Mouse (Mus musculus): ENCODE measurements at regions not wholly inside any gene's neighbourhood (a gene's known extent, or its start where the extent isn't known, plus 50 kb on each side); places are given as distances from the start of the nearest gene placed in this dataset.

- ATAC-seq = peak; percentile 52; the same call in 1 of the 2 replicates
- no peaks in the 10 kb centered on the region for H3K9me3 ChIP-seq (ENCODE audit: control insufficient read depth, low read length)
- H3K27me3 ChIP-seq (replicated peaks; ENCODE audit: control insufficient read depth, insufficient read depth, low read length) = no peaks in the 10 kb centered on the region
- H3K4me1 ChIP-seq (replicated peaks; ENCODE audit: control insufficient read depth, insufficient read depth, low read length) = no peaks in the 10 kb centered on the region
- no peaks in the 10 kb centered on the region for H3K36me3 ChIP-seq (ENCODE audit: control insufficient read depth, insufficient read depth)
- no peak overlapping the region for H3K4me2 ChIP-seq (ENCODE audit: low read length)
- 21% methylated on average over 7 of the region's 7 CpGs for WGBS
- no peak overlapping the region for H3K4me3 ChIP-seq (replicated peaks; ENCODE audit: low read length)
- no peak overlapping the region for H3K9ac ChIP-seq (replicated peaks; ENCODE audit: low read depth, low read length)
- no peak overlapping the region for H3K27ac ChIP-seq (ENCODE audit: low read length)
Measured at GRCm38 (mm10) chr11:64846577-64847147, 132.2 kb upstream of the Elac2 start.

- Histone ChIP-seq H3K4me3 (replicated peaks; ENCODE audit: low read length) (no peak overlapping the region), H3K9me3 (ENCODE audit: control insufficient read depth, low read length) (no peaks in the 10 kb centered on the region), H3K4me1 (replicated peaks; ENCODE audit: control insufficient read depth, insufficient read depth, low read length) (no peaks in the 10 kb centered on the region), H3K36me3 (ENCODE audit: control insufficient read depth, insufficient read depth) (no peaks in the 10 kb centered on the region), H3K9ac (replicated peaks; ENCODE audit: low read depth, low read length) (no peak overlapping the region), H3K27me3 (replicated peaks; ENCODE audit: control insufficient read depth, insufficient read depth, low read length) (no peaks in the 10 kb centered on the region), H3K27ac (ENCODE audit: low read length) (no peak overlapping the region), H3K4me2 (ENCODE audit: low read length) (no peak overlapping the region)
- no peak for ATAC-seq
- WGBS = 83% methylated on average over 3 of the region's 3 CpGs
Measured at GRCm38 (mm10) chr11:64859636-64860035, 119.2 kb upstream of the Elac2 start.

- 62% methylated on average over 8 of the region's 8 CpGs for WGBS
Measured at GRCm38 (mm10) chr11:64880674-64881073, 98.2 kb upstream of the Elac2 start.

GRCm38 (mm10) chr11:64884518-64884917 is 94.3 kb upstream of the Elac2 start:
- Histone ChIP-seq H3K27ac (ENCODE audit: low read length) (no peak overlapping the region), H3K4me2 (ENCODE audit: low read length) (no peak overlapping the region), H3K9me3 (ENCODE audit: control insufficient read depth, low read length) (no peaks in the 10 kb centered on the region), H3K4me3 (replicated peaks; ENCODE audit: low read length) (no peak overlapping the region), H3K9ac (replicated peaks; ENCODE audit: low read depth, low read length) (no peak overlapping the region), H3K4me1 (replicated peaks; ENCODE audit: control insufficient read depth, insufficient read depth, low read length) (no peaks in the 10 kb centered on the region), H3K36me3 (ENCODE audit: control insufficient read depth, insufficient read depth) (no peaks in the 10 kb centered on the region), H3K27me3 (replicated peaks; ENCODE audit: control insufficient read depth, insufficient read depth, low read length) (no peaks in the 10 kb centered on the region; the same call in 1 of the 2 replicates)
- no peak for ATAC-seq
- WGBS = 53% methylated on average over 2 of the region's 2 CpGs

More at GRCm38 (mm10) chr11:64880674-64881073, 98.2 kb upstream of the Elac2 start:
- Histone ChIP-seq H3K27me3 (replicated peaks; ENCODE audit: control insufficient read depth, insufficient read depth, low read length) (no peaks in the 10 kb centered on the region), H3K9ac (replicated peaks; ENCODE audit: low read depth, low read length) (no peak overlapping the region), H3K27ac (ENCODE audit: low read length) (no peak overlapping the region), H3K4me2 (ENCODE audit: low read length) (no peak overlapping the region), H3K36me3 (ENCODE audit: control insufficient read depth, insufficient read depth) (no peaks in the 10 kb centered on the region), H3K4me3 (replicated peaks; ENCODE audit: low read length) (no peak overlapping the region), H3K9me3 (ENCODE audit: control insufficient read depth, low read length) (no peaks in the 10 kb centered on the region), H3K4me1 (replicated peaks; ENCODE audit: control insufficient read depth, insufficient read depth, low read length) (no peaks in the 10 kb centered on the region)
- ATAC-seq = no peak

- WGBS = 67% methylated on average over 11 of the region's 11 CpGs
Measured at GRCm38 (mm10) chr11:64889335-64890020, 89.4 kb upstream of the Elac2 start.

GRCm38 (mm10) chr11:64890776-64891175 is 88.1 kb upstream of the Elac2 start:
- WGBS = 38% methylated on average over 3 of the region's 3 CpGs
- H3K9me3 ChIP-seq (ENCODE audit: control insufficient read depth, low read length) = no peaks in the 10 kb centered on the region
- H3K4me2 ChIP-seq (ENCODE audit: low read length) = no peak overlapping the region
- H3K27ac ChIP-seq (ENCODE audit: low read length) = no peak overlapping the region
- no peak for ATAC-seq
- peaks cover 3% of the 10 kb centered on the region; the same call in 1 of the 2 replicates for H3K27me3 ChIP-seq (replicated peaks; ENCODE audit: control insufficient read depth, insufficient read depth, low read length)
- no peak overlapping the region for H3K9ac ChIP-seq (replicated peaks; ENCODE audit: low read depth, low read length)
- H3K4me1 ChIP-seq (replicated peaks; ENCODE audit: control insufficient read depth, insufficient read depth, low read length) = 0 out of 2 replicates have a peak, but pooled peaks cover 4% of the 10 kb centered on the region
- no peaks in the 10 kb centered on the region for H3K36me3 ChIP-seq (ENCODE audit: control insufficient read depth, insufficient read depth)
- H3K4me3 ChIP-seq (replicated peaks; ENCODE audit: low read length) = no peak overlapping the region

More at GRCm38 (mm10) chr11:64889335-64890020, 89.4 kb upstream of the Elac2 start:
- Histone ChIP-seq H3K4me1 (replicated peaks; ENCODE audit: control insufficient read depth, insufficient read depth, low read length) (0 out of 2 replicates have a peak, but pooled peaks cover 2% of the 10 kb centered on the region), H3K27me3 (replicated peaks; ENCODE audit: control insufficient read depth, insufficient read depth, low read length) (peaks cover 3% of the 10 kb centered on the region; the same call in 1 of the 2 replicates), H3K36me3 (ENCODE audit: control insufficient read depth, insufficient read depth) (no peaks in the 10 kb centered on the region), H3K9me3 (ENCODE audit: control insufficient read depth, low read length) (no peaks in the 10 kb centered on the region), H3K9ac (replicated peaks; ENCODE audit: low read depth, low read length) (no peak overlapping the region), H3K27ac (ENCODE audit: low read length) (no peak overlapping the region), H3K4me2 (ENCODE audit: low read length) (no peak overlapping the region), H3K4me3 (replicated peaks; ENCODE audit: low read length) (no peak overlapping the region)
- ATAC-seq = no peak

GRCm38 (mm10) chr11:64895804-64896466 is 82.9 kb upstream of the Elac2 start:
- H3K27ac ChIP-seq (ENCODE audit: low read length) = no peak overlapping the region
- no peak overlapping the region for H3K9ac ChIP-seq (replicated peaks; ENCODE audit: low read depth, low read length)
- H3K4me1 ChIP-seq (replicated peaks; ENCODE audit: control insufficient read depth, insufficient read depth, low read length) = peaks cover 14% of the 10 kb centered on the region
- peaks cover 12% of the 10 kb centered on the region; the same call in 1 of the 2 replicates for H3K27me3 ChIP-seq (replicated peaks; ENCODE audit: control insufficient read depth, insufficient read depth, low read length)
- H3K36me3 ChIP-seq (ENCODE audit: control insufficient read depth, insufficient read depth) = no peaks in the 10 kb centered on the region
- no peaks in the 10 kb centered on the region for H3K9me3 ChIP-seq (ENCODE audit: control insufficient read depth, low read length)
- no peak overlapping the region for H3K4me2 ChIP-seq (ENCODE audit: low read length)
- ATAC-seq = peak; percentile 95
- 51% methylated on average over 14 of the region's 14 CpGs for WGBS
- H3K4me3 ChIP-seq (replicated peaks; ENCODE audit: low read length) = no peak overlapping the region

- no peak overlapping the region for H3K4me2 ChIP-seq (ENCODE audit: low read length)
- no peak overlapping the region for H3K4me3 ChIP-seq (replicated peaks; ENCODE audit: low read length)
- no peaks in the 10 kb centered on the region for H3K9me3 ChIP-seq (ENCODE audit: control insufficient read depth, low read length)
- peaks cover 16% of the 10 kb centered on the region for H3K27me3 ChIP-seq (replicated peaks; ENCODE audit: control insufficient read depth, insufficient read depth, low read length)
- peaks cover 14% of the 10 kb centered on the region for H3K4me1 ChIP-seq (replicated peaks; ENCODE audit: control insufficient read depth, insufficient read depth, low read length)
- H3K27ac ChIP-seq (ENCODE audit: low read length) = no peak overlapping the region
- no peak for ATAC-seq
- no peaks in the 10 kb centered on the region for H3K36me3 ChIP-seq (ENCODE audit: control insufficient read depth, insufficient read depth)
- no peak overlapping the region for H3K9ac ChIP-seq (replicated peaks; ENCODE audit: low read depth, low read length)
- 36% methylated on average over 17 of the region's 17 CpGs for WGBS
Measured at GRCm38 (mm10) chr11:64898758-64899586, 79.9 kb upstream of the Elac2 start.
